Mouse (Mus musculus) heart, postnatal 0 days (tissue): ENCODE results near the gene Mmp23. TPM values are rescaled to one million over a fixed set of nuclear protein-coding genes. Genes with fewer than 3 reads are reported as not detected.
A peak's percentile ranks its signal among the peaks of the same experiment; 100 is the strongest.

Source experiments
- ATAC-seq: fragments of 200-750 bp; cut with Nextera tagmentation; 2 replicates; pipeline ENCODE4 v1.8.0; 2017; ENCODE audit warnings: low read depth, moderate number of reproducible peaks, moderate library complexity; ENCODE audit not compliant: insufficient read depth
- DNase-seq: peaks from one replicate; pipeline ENCODE4 v3.0.0-alpha.2; 2016; ENCODE audit warnings: low spot score
- H3K27ac ChIP-seq: fragments of 300-500 bp; sonication (generic); 2 replicates; pipeline ENCODE4 v1.5.1; 2014; ENCODE audit warnings: low read depth, mild to moderate bottlenecking
- H3K27me3 ChIP-seq: fragments of 300-500 bp; sonication (generic); 2 replicates; pipeline ENCODE4 v1.6.1; 2014; ENCODE audit warnings: low read length, mixed read lengths; ENCODE audit not compliant: control insufficient read depth, insufficient read depth
- H3K36me3 ChIP-seq: fragments of 300-500 bp; sonication (generic); replicated peaks from 2 replicates; pipeline ENCODE4 v1.6.1; 2014; ENCODE audit warnings: low read length, mixed read lengths; ENCODE audit not compliant: control insufficient read depth, insufficient read depth
- H3K4me1 ChIP-seq: fragments of 300-500 bp; sonication (generic); 2 replicates; pipeline ENCODE4 v1.6.1; 2014; ENCODE audit warnings: antibody characterized with exemption; ENCODE audit not compliant: control insufficient read depth, insufficient read depth
- H3K4me2 ChIP-seq: fragments of 300-500 bp; sonication (generic); 2 replicates; pipeline ENCODE4 v1.6.1; 2014; ENCODE audit warnings: low read depth, mild to moderate bottlenecking, low read length, moderate library complexity
- H3K4me3 ChIP-seq: fragments of 300-500 bp; sonication (generic); 2 replicates; pipeline ENCODE4 v1.5.1; 2014; ENCODE audit warnings: low read depth, low read length
- H3K9ac ChIP-seq: fragments of 300-500 bp; sonication (generic); replicated peaks from 2 replicates; pipeline ENCODE4 v1.6.1; 2014; ENCODE audit warnings: low read depth, low read length, mixed read lengths
- H3K9me3 ChIP-seq: fragments of 300-500 bp; sonication (generic); replicated peaks from 2 replicates; pipeline ENCODE4 v1.6.1; 2016; ENCODE audit warnings: low read length; ENCODE audit not compliant: control insufficient read depth
- CTCF ChIP-seq: IDR thresholded peaks from 2 replicates; pipeline ENCODE4 v1.5.1; 2016; ENCODE audit warnings: antibody characterized with exemption, control low read depth, low read depth
- EP300 ChIP-seq: IDR thresholded peaks from 2 replicates; pipeline ENCODE4 v1.6.1; 2016; ENCODE audit warnings: antibody characterized with exemption, low read depth
- WGBS: fragments of 180-500 bp; shearing (Covaris S2); extraction: QIAGEN DNeasy Blood & Tissue Kit; methylation state at CpG from one replicate; pipeline ENCODE4 v1.1.7; 2014; 5-methylcytosine and 5-hydroxymethylcytosine counted together
- polyA plus RNA-seq: library from polyadenylated mRNA; unstranded; fragments of >200 nt; fragmentation: Nextera tagmentation; extraction: Ambion mirVana; gene quantifications from 2 replicates; pipeline ENCODE4 v1.2.1, GENCODE M21; 2015
- total RNA-seq: library from RNA; depleted of rRNA; stranded (reverse); fragments of >200 nt; gene quantifications from 2 replicates; pipeline ENCODE4 v1.2.3, GENCODE M21; 2014; ENCODE audit warnings: low replicate concordance

Mmp23 gene
- total and polyA plus RNA-seq, 2 experiments from 2014 or later, result 49.8 to 66.6 TPM

GRCm38 (mm10) chr4:155654183-155654455, 935 bp upstream of the Mmp23 start:
- Histone ChIP-seq H3K9me3 (no peaks in the 10 kb centered on the region), H3K4me1 (peaks cover 41% of the 10 kb centered on the region), H3K27ac (peak overlapping the region; percentile 72), H3K36me3 (peaks cover 32% of the 10 kb centered on the region), H3K4me2 (peak overlapping the region; percentile 66), H3K27me3 (peaks cover 26% of the 10 kb centered on the region), H3K9ac (no peak overlapping the region), H3K4me3 (peak overlapping the region; percentile 53)
- TF ChIP-seq CTCF, result no peak
- no peak for TF ChIP-seq EP300
- 2% methylated on average over 6 of the region's 6 CpGs for whole genome bisulfite sequencing
- DNase-seq, result no peak
- no peak; the same call in 1 of the 2 replicates for ATAC-seq

- no peaks in the 10 kb centered on the region for H3K9me3 ChIP-seq
- DNase-seq, result peak; percentile 59
- peak overlapping the region; percentile 53 for H3K4me3 ChIP-seq
- H3K27me3 ChIP-seq, result peaks cover 26% of the 10 kb centered on the region
- peaks cover 41% of the 10 kb centered on the region for H3K4me1 ChIP-seq
- peak overlapping the region; percentile 72 for H3K27ac ChIP-seq
- peak overlapping the region; percentile 58; the same call in 1 of the 2 replicates for H3K9ac ChIP-seq
- WGBS, result 2% methylated on average over 31 of the region's 31 CpGs
- H3K36me3 ChIP-seq, result peaks cover 34% of the 10 kb centered on the region
- peak; percentile 39; the same call in 1 of the 2 replicates for ATAC-seq
- H3K4me2 ChIP-seq, result peak overlapping the region; percentile 66
- TF ChIP-seq EP300 (no peak), CTCF (peak; percentile 26; the same call in 1 of the 2 replicates)
Observed at GRCm38 (mm10) chr4:155653451-155654182, 433 bp upstream of the Mmp23 start.

- TF ChIP-seq CTCF (no peak), EP300 (no peak)
- H3K9ac ChIP-seq, result peak overlapping the region; percentile 58
- H3K4me3 ChIP-seq, result peak overlapping the region; percentile 53
- no peak for ATAC-seq
- H3K4me1 ChIP-seq, result peaks cover 41% of the 10 kb centered on the region
- DNase-seq, result peak; percentile 11
- H3K4me2 ChIP-seq, result peak overlapping the region; percentile 66
- peaks cover 26% of the 10 kb centered on the region for H3K27me3 ChIP-seq
- peaks cover 45% of the 10 kb centered on the region for H3K36me3 ChIP-seq
- no peaks in the 10 kb centered on the region for H3K9me3 ChIP-seq
- 27% methylated on average over 36 of the region's 36 CpGs for WGBS
- peak overlapping the region; percentile 72 for H3K27ac ChIP-seq
Observed at GRCm38 (mm10) chr4:155652283-155653085, 700 bp downstream of the Mmp23 start.

- no peaks in the 10 kb centered on the region for H3K9me3 ChIP-seq
- peaks cover 41% of the 10 kb centered on the region for H3K4me1 ChIP-seq
- peaks cover 52% of the 10 kb centered on the region for H3K36me3 ChIP-seq
- H3K4me3 ChIP-seq, result peak overlapping the region; percentile 53; the same call in 1 of the 2 replicates
- peaks cover 26% of the 10 kb centered on the region for H3K27me3 ChIP-seq
- peak overlapping the region; percentile 66 for H3K4me2 ChIP-seq
- peak overlapping the region; percentile 72 for H3K27ac ChIP-seq
- peak; percentile 67 for ATAC-seq
- WGBS, result 44% methylated on average over 15 of the region's 15 CpGs
- TF ChIP-seq CTCF (no peak), EP300 (no peak)
- peak; percentile 86 for DNase-seq
- no peak overlapping the region for H3K9ac ChIP-seq
Observed at GRCm38 (mm10) chr4:155651553-155652269, 1.5 kb downstream of the Mmp23 start.

GRCm38 (mm10) chr4:155649355-155649754, 3.8 kb downstream of the Mmp23 start:
- no peak for ATAC-seq
- Histone ChIP-seq H3K36me3 (peaks cover 55% of the 10 kb centered on the region), H3K27ac (no peak overlapping the region), H3K27me3 (peaks cover 14% of the 10 kb centered on the region; the same call in 1 of the 2 replicates), H3K4me2 (no peak overlapping the region), H3K9ac (no peak overlapping the region), H3K4me1 (peaks cover 31% of the 10 kb centered on the region), H3K4me3 (no peak overlapping the region), H3K9me3 (no peaks in the 10 kb centered on the region)
- no peak for DNase-seq
- TF ChIP-seq EP300 (no peak), CTCF (no peak)
- WGBS, result 88% methylated on average over 11 of the region's 11 CpGs
